Mouse (Mus musculus) gastrocnemius, postnatal 4 days (tissue): ENCODE data around the gene Lbhd1. TPM values are rescaled to one million over a fixed set of nuclear protein-coding genes. Genes with fewer than 3 reads are reported as not detected.

Source experiments
- DNase-seq, 2 experiments: peaks; one replicate each; pipeline ENCODE4 v3.0.0; 2021 to 2022; ENCODE audit warnings: low spot score in 2 of 2, mixed read lengths in 2 of 2
- total RNA-seq, 2 experiments: library from RNA; stranded (reverse); gene quantifications; 2 replicates each; pipeline ENCODE4 v1.2.3; 2021

Lbhd1 gene
- total RNA-seq, 2 experiments from 2014 or later = 2.4 to 11.4 TPM

DNA sequence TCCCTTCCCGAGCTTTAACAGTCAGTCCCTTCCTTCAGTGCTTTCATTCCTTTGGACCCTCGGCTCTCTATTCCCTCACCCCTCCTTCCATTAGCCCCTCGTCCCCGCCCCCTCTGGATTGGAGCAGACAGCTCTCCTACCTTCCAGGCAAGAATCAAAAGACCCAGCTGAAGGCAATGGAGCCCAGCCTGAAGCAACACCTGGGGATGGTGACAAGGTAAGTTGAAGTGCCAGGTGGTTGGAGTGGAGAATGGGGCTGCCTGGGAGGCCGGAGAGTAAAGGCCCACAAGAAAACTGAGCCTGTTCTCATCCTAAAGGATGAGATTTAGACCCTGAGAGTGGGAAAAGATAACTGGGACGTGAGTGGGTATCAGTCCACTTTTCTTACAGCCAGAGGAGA, 25.0 kb downstream of the Lbhd1 start:
- no peak for DNase-seq

DNA sequence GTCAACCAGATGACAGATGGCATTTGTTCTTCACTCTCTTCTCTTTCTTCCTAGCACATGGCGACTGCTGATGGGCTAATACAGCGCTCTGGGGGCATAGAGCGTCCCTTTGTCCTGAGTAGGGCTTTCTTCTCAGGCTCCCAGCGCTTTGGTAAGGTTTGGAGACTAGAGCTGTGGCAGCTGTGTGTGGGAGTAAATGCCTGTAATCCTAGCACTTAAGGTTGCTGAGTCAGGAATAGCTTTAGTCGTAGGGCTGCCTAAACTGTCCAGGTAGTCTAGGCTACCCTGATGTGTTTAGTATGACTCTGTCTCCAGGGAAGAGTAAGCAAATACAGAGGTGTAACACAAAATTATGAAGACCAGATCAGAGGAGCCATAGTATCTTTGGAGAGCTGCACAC, 28.3 kb downstream of the Lbhd1 start:
- DNase-seq = no peak

- no peak for DNase-seq
These were observed 30.7 kb downstream of the Lbhd1 start for GRCm38 (mm10) chr19:8914212-8914611.

DNA sequence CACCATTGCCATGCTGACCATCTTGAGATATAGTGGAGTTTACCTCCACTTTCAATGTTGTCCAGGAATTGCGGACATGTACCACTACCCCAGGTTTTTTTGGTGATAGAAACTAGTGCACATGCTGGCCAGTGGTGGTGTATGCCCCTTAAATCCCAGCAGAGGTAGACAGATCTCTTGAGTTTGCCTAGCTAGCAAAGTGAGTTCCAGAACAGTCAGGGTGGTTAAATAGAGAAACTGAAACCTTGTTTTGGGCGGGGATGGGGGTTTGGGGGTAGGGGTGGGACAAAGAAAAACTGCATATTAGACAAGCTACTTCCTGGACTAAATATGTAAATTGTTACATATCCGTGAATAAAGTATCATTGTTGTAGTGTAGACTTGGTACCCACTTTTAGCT, 35.5 kb downstream of the Lbhd1 start:
- DNase-seq = no peak

DNA sequence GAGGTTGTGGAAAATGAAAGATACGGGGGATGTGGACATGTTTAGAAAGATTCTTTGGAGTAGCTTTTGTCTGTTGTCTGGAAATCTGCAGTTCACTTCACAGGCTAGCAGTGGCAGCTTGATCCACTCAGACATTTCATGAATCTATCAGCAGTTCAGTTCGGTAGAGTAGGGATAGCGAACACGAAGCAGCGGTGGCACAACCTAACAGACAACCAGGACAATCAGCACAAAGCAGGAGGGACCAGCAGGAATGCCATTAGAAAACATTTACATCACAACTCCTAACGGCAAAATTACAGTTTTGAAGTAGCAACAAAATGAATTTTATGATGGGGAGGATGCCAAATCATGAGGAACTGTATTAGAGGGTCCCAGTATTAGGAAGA, 36.1 kb downstream of the Lbhd1 start:
- DNase-seq = no peak

- peak; percentile 90 to 95 for DNase-seq
These were observed 36.7 kb downstream of the Lbhd1 start, which contains the start of gene B3gat3 for GRCm38 (mm10) chr19:8920073-8920736. TSS of gene B3gat3 (plus strand) at chr19:8920374.

- DNase-seq = no peak
These were observed 37.3 kb downstream of the Lbhd1 start for GRCm38 (mm10) chr19:8920836-8921291.

- DNase-seq = no peak
These were observed 38.2 kb downstream of the Lbhd1 start for GRCm38 (mm10) chr19:8921741-8922140.

- DNase-seq = no peak
These were observed 43.2 kb downstream of the Lbhd1 start for GRCm38 (mm10) chr19:8926766-8927165.

GRCm38 (mm10) chr19:8927891-8928525, 44.5 kb downstream of the Lbhd1 start:
- DNase-seq = no peak

- DNase-seq = no peak
These were observed 45.2 kb downstream of the Lbhd1 start for GRCm38 (mm10) chr19:8928689-8929223.

- DNase-seq = peak; percentile 80 to 90
These were observed 45.9 kb downstream of the Lbhd1 start, which contains the start of the genes Rom1 and Eml3 for GRCm38 (mm10) chr19:8929224-8930088. TSS of gene Rom1 (minus strand) at chr19:8929356. TSS of gene Eml3 (plus strand) at chr19:8929552.

DNA sequence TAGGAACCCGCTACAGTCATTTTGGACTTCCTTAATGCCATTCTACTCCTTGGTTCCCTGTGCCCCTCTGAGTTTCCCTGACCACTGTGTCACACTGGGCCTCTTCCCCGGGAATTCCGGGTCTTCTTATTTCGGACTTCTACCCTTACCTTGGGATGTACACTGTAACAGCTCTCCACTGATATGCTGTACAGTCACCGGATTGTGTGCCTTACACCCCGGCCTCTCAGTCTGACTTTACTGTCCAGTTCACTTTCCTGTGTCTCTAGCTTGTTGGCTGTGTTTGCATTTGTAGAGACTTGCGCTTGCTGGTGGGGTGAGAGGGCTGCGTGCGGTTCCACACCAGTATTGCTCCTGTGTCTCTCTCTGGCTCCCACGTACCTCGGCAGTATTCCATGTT, 46.6 kb downstream of the Lbhd1 start:
- DNase-seq = no peak

- no peak for DNase-seq
These were observed 47.2 kb downstream of the Lbhd1 start for GRCm38 (mm10) chr19:8930771-8931170.

DNA sequence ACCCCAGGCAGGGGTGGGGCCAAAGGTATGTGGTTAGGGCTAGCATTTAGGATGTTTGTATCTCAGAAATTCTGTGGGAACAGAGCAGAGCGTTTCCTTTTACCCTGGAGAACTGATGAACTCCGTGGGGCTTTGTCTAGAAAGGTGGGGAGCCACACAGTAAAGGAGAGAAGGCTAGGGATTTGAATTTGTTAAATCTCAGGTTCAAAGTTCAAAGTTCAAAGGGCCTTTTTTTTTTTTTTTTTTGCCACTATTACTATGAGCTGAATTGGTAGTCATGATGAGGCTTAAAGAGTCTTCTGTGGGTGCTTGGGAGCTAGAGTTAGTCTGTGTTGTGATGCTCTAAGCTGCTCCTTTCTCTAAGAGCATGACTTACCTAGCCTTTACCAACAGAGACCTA, 53.2 kb downstream of the Lbhd1 start:
- no peak for DNase-seq

DNA sequence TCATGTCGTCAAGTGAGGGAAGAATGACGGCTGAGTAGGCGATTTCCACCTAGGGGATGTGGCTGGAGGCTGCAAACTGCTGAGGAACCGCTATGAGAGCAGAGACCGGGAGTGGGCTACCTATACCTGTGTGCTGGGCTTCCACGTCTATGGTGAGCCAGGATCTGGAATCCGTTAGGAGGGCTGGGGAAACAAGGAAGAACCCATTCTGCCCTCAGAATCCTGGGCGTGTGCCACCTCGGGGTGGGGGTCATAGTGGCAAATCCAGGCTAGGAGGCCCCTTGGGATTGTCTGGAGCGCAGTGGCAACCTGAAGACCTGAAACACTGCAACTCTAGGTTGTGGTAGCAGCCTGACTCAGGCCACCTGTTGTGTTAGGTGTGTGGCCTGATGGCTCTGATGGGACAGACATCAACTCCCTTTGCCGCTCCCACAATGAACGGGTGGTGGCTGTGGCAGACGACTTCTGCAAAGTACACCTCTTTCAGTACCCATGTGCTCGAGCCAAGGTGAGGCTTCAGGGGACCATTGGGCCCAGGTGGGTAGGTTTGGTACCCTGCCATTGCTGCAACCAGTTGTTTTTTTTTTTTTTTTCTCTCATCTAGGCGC, 57.1 kb downstream of the Lbhd1 start:
- DNase-seq = no peak

DNA sequence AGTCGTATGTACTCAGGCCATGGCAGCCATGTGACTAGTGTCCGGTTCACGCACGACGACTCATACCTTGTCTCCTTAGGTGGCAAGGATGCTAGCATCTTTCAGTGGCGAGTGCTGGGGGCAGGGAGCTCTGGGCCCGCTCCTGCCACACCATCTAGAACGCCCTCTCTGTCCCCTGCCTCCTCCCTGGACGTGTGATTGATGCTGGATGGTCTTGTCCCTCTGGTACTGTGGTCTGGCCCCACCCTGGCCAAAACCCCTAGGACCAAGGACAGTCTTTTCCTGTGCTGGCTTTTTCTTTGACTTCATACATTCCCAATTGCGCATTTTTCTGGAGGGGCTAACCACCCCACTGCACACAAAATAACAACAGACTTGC, 57.6 kb downstream of the Lbhd1 start:
- no peak for DNase-seq

DNA sequence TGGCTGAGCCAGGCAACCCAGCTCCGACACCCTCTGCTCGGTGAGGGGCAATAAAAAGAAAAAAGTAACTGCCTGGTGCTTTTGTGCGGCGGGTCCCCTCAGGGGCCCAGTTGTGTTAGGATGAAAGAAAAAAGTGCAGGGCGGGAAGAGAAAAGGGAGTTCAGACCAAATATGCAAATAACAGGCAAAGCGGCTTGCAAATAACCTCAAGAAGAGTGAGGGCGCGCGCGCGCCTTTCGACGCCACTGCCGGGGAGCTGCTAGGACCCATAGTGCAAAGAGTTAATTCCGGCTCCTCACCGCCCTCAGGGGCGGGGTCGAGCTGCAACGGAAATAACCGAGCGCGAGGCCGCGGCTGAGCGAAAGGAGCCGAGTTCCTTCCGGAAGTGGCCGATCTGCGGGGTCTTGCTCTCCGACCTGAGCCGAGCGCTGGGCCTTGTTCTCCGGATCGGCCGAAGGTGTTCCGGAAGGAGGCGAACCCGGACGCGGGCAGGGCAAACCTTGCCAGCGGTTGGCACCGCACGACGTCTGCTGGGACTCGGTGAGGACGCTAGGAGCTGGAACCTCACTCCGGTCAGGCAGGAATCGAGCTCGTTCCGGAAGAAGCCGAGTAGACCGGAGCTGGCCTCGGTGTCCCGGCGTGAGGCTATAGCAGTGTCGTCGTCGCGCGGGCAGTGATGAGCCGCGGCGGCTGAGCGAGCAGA, 58.1 kb downstream of the Lbhd1 start, which contains the start of gene Mta2:
Gene Mta2 (plus strand): TSS at position 361 of the 703 bp plus-strand sequence.
- peak; percentile 95 to 99 for DNase-seq
